Mouse (Mus musculus): ENCODE measurements around the gene Ppan. TPM values are rescaled to one million over a fixed set of nuclear protein-coding genes. Genes with fewer than 3 reads are reported as not detected.

The Ppan gene
- 121 and 140 TPM in 2 replicates for polyA plus RNA-seq (2012; rRNA removed)

GRCm38 (mm10) chr9:20887704-20888385, at the start of gene Ppan:
TSS of gene Ppan (plus strand) at chr9:20888175.
- under 1% methylated on average over 43 of the region's 43 CpGs for WGBS
- H3K4me1 ChIP-seq (replicated peaks; ENCODE audit: control insufficient read depth, insufficient read depth, low read length) = peaks cover 6% of the 10 kb centered on the region
- peaks cover 29% of the 10 kb centered on the region for H3K36me3 ChIP-seq (ENCODE audit: control insufficient read depth, insufficient read depth, low read length)
- no peaks in the 10 kb centered on the region for H3K27me3 ChIP-seq (ENCODE audit: control insufficient read depth, insufficient read depth, low read length)
- H3K4me3 ChIP-seq (ENCODE audit: control insufficient read depth, insufficient read depth, low read length) = peak within 1 kb of the TSS; percentile 69
- peak; percentile 91 for DNase-seq
- H3K27ac ChIP-seq (ENCODE audit: control insufficient read depth, insufficient read depth, low read length) = peak within 1 kb of the TSS; percentile 76
- TF ChIP-seq CTCF (IDR thresholded peaks at IDR 0.05; ENCODE audit: borderline replicate concordance, control insufficient read depth, extremely low read depth, insufficient read depth, low read length, poor library complexity) (0 out of 2 replicates have a peak, but pooled peaks have one; percentile 17), POLR2A (IDR thresholded peaks at IDR 0.05; ENCODE audit: control insufficient read depth, extremely low read depth, insufficient read depth, low read length, poor library complexity) (peak; percentile 54; the same call in 1 of the 2 replicates)

GRCm38 (mm10) chr9:20838931-20839330, 49.0 kb upstream of the Ppan start:
- no peak overlapping the region for H3K4me3 ChIP-seq (ENCODE audit: control insufficient read depth, insufficient read depth, low read length)
- no peak overlapping the region for H3K27ac ChIP-seq (ENCODE audit: control insufficient read depth, insufficient read depth, low read length)
- no peaks in the 10 kb centered on the region for H3K36me3 ChIP-seq (ENCODE audit: control insufficient read depth, insufficient read depth, low read length)
- no peak for DNase-seq
- WGBS = 67% methylated on average over 6 of the region's 6 CpGs
- no peaks in the 10 kb centered on the region for H3K27me3 ChIP-seq (ENCODE audit: control insufficient read depth, insufficient read depth, low read length)
- TF ChIP-seq CTCF (IDR thresholded peaks at IDR 0.05; ENCODE audit: borderline replicate concordance, control insufficient read depth, extremely low read depth, insufficient read depth, low read length, poor library complexity) = no peak
- no peak for TF ChIP-seq POLR2A (IDR thresholded peaks at IDR 0.05; ENCODE audit: control insufficient read depth, extremely low read depth, insufficient read depth, low read length, poor library complexity)
- no peaks in the 10 kb centered on the region for H3K4me1 ChIP-seq (replicated peaks; ENCODE audit: control insufficient read depth, insufficient read depth, low read length)

GRCm38 (mm10) chr9:20842211-20842610, 45.8 kb upstream of the Ppan start:
- Histone ChIP-seq H3K4me3 (ENCODE audit: control insufficient read depth, insufficient read depth, low read length) (no peak overlapping the region), H3K27ac (ENCODE audit: control insufficient read depth, insufficient read depth, low read length) (no peak overlapping the region), H3K4me1 (replicated peaks; ENCODE audit: control insufficient read depth, insufficient read depth, low read length) (no peaks in the 10 kb centered on the region), H3K27me3 (ENCODE audit: control insufficient read depth, insufficient read depth, low read length) (no peaks in the 10 kb centered on the region; the same call in 1 of the 2 replicates), H3K36me3 (ENCODE audit: control insufficient read depth, insufficient read depth, low read length) (no peaks in the 10 kb centered on the region)
- TF ChIP-seq CTCF (IDR thresholded peaks at IDR 0.05; ENCODE audit: borderline replicate concordance, control insufficient read depth, extremely low read depth, insufficient read depth, low read length, poor library complexity) = no peak
- TF ChIP-seq POLR2A (IDR thresholded peaks at IDR 0.05; ENCODE audit: control insufficient read depth, extremely low read depth, insufficient read depth, low read length, poor library complexity) = no peak
- 35% methylated on average over 4 of the region's 4 CpGs for WGBS
- no peak for DNase-seq

- TF ChIP-seq CTCF (IDR thresholded peaks at IDR 0.05; ENCODE audit: borderline replicate concordance, control insufficient read depth, extremely low read depth, insufficient read depth, low read length, poor library complexity) = no peak
- DNase-seq = no peak
- H3K4me3 ChIP-seq (ENCODE audit: control insufficient read depth, insufficient read depth, low read length) = no peak overlapping the region
- H3K36me3 ChIP-seq (ENCODE audit: control insufficient read depth, insufficient read depth, low read length) = no peaks in the 10 kb centered on the region
- H3K27ac ChIP-seq (ENCODE audit: control insufficient read depth, insufficient read depth, low read length) = no peak overlapping the region
- no peaks in the 10 kb centered on the region for H3K4me1 ChIP-seq (replicated peaks; ENCODE audit: control insufficient read depth, insufficient read depth, low read length)
- H3K27me3 ChIP-seq (ENCODE audit: control insufficient read depth, insufficient read depth, low read length) = no peaks in the 10 kb centered on the region; the same call in 1 of the 2 replicates
- WGBS = 38% methylated on average over 2 of the region's 2 CpGs
Observed at GRCm38 (mm10) chr9:20842670-20843069, 45.3 kb upstream of the Ppan start.

GRCm38 (mm10) chr9:20850179-20850578, 37.8 kb upstream of the Ppan start:
- Histone ChIP-seq H3K4me3 (ENCODE audit: control insufficient read depth, insufficient read depth, low read length) (no peak overlapping the region), H3K27me3 (ENCODE audit: control insufficient read depth, insufficient read depth, low read length) (no peaks in the 10 kb centered on the region; the same call in 1 of the 2 replicates), H3K27ac (ENCODE audit: control insufficient read depth, insufficient read depth, low read length) (no peak overlapping the region), H3K4me1 (replicated peaks; ENCODE audit: control insufficient read depth, insufficient read depth, low read length) (no peaks in the 10 kb centered on the region), H3K36me3 (ENCODE audit: control insufficient read depth, insufficient read depth, low read length) (no peaks in the 10 kb centered on the region)
- no peak for TF ChIP-seq POLR2A (IDR thresholded peaks at IDR 0.05; ENCODE audit: control insufficient read depth, extremely low read depth, insufficient read depth, low read length, poor library complexity)
- no peak for TF ChIP-seq CTCF (IDR thresholded peaks at IDR 0.05; ENCODE audit: borderline replicate concordance, control insufficient read depth, extremely low read depth, insufficient read depth, low read length, poor library complexity)
- 96% methylated on average over 2 of the region's 2 CpGs for WGBS
- no peak for DNase-seq

GRCm38 (mm10) chr9:20857131-20857530, 30.8 kb upstream of the Ppan start:
- TF ChIP-seq CTCF (IDR thresholded peaks at IDR 0.05; ENCODE audit: borderline replicate concordance, control insufficient read depth, extremely low read depth, insufficient read depth, low read length, poor library complexity) = no peak
- no peak for TF ChIP-seq POLR2A (IDR thresholded peaks at IDR 0.05; ENCODE audit: control insufficient read depth, extremely low read depth, insufficient read depth, low read length, poor library complexity)
- H3K4me1 ChIP-seq (replicated peaks; ENCODE audit: control insufficient read depth, insufficient read depth, low read length) = no peaks in the 10 kb centered on the region
- DNase-seq = peak; percentile 40

More at GRCm38 (mm10) chr9:20857131-20857530, 30.8 kb upstream of the Ppan start:
- 6% methylated on average over 6 of the region's 6 CpGs for WGBS
- Histone ChIP-seq H3K27me3 (ENCODE audit: control insufficient read depth, insufficient read depth, low read length) (no peaks in the 10 kb centered on the region), H3K4me3 (ENCODE audit: control insufficient read depth, insufficient read depth, low read length) (no peak overlapping the region), H3K27ac (ENCODE audit: control insufficient read depth, insufficient read depth, low read length) (no peak overlapping the region), H3K36me3 (ENCODE audit: control insufficient read depth, insufficient read depth, low read length) (no peaks in the 10 kb centered on the region)

Data from thymus, adult 2 months (tissue).